Mouse (Mus musculus) heart, embryonic 14.5 days (tissue): ENCODE measurements around the gene Creb5. TPM values are rescaled to one million over a fixed set of nuclear protein-coding genes. Genes with fewer than 3 reads are reported as not detected.

Experiments
- ATAC-seq: fragments of 200-750 bp; cut with Nextera tagmentation; 2 replicates; pipeline ENCODE4 v1.8.0; 2017; ENCODE audit warnings: low read depth, moderate TSS enrichment; ENCODE audit not compliant: insufficient number of reproducible peaks, insufficient read depth, low FRiP score
- H3K27ac ChIP-seq, 2 experiments: fragments of 200-500 bp in 1 of 2; fragments of 300-500 bp in 1 of 2; sonication (generic) in 1 of 2; replicated peaks in 1 of 2; 2 replicates each; pipeline ENCODE4 v1.5.1; 2012 to 2014; ENCODE audit warnings: low read depth in 2 of 2, low read length in 2 of 2, control low read depth in 1 of 2, mild to moderate bottlenecking in 1 of 2, mixed read lengths in 1 of 2; ENCODE audit not compliant: control insufficient read depth in 1 of 2, insufficient read depth in 1 of 2
- H3K27me3 ChIP-seq: fragments of 300-500 bp; sonication (generic); 2 replicates; pipeline ENCODE4 v1.6.1; 2014; ENCODE audit warnings: mild to moderate bottlenecking, low read length, control low read depth; ENCODE audit not compliant: control insufficient read depth, insufficient read depth
- H3K36me3 ChIP-seq: fragments of 300-500 bp; sonication (generic); 2 replicates; pipeline ENCODE4 v1.6.1; 2014; ENCODE audit warnings: mild to moderate bottlenecking, control low read depth, low read length, mixed read lengths; ENCODE audit not compliant: control insufficient read depth, insufficient read depth
- H3K4me1 ChIP-seq, 2 experiments: fragments of 200-500 bp in 1 of 2; fragments of 300-500 bp in 1 of 2; sonication (generic) in 1 of 2; 2 replicates each; pipeline ENCODE4 v1.6.1; 2012 to 2014; ENCODE audit warnings: low read length in 2 of 2, control low read depth in 1 of 2, mixed read lengths in 1 of 2; ENCODE audit not compliant: control insufficient read depth in 2 of 2, insufficient read depth in 2 of 2
- H3K4me2 ChIP-seq: fragments of 300-500 bp; sonication (generic); 2 replicates; pipeline ENCODE4 v1.6.1; 2014; ENCODE audit warnings: mild to moderate bottlenecking, low read length
- H3K4me3 ChIP-seq, 2 experiments: fragments of 200-500 bp in 1 of 2; fragments of 300-500 bp in 1 of 2; sonication (generic) in 1 of 2; 2 replicates each; pipeline ENCODE4 v1.5.1; 2012 to 2014; ENCODE audit warnings: low read length in 2 of 2, mild to moderate bottlenecking in 2 of 2, control low read depth in 1 of 2, low read depth in 1 of 2, moderate library complexity in 1 of 2; ENCODE audit not compliant: control insufficient read depth in 1 of 2, insufficient read depth in 1 of 2
- H3K9ac ChIP-seq: fragments of 300-500 bp; sonication (generic); 2 replicates; pipeline ENCODE4 v1.6.1; 2014; ENCODE audit warnings: mild to moderate bottlenecking, low read length
- H3K9me3 ChIP-seq: fragments of 300-500 bp; sonication (generic); 2 replicates; pipeline ENCODE4 v1.6.1; 2016; ENCODE audit warnings: low read length, control low read depth; ENCODE audit not compliant: control insufficient read depth
- WGBS: fragments of 180-500 bp; shearing (Covaris S2); extraction: QIAGEN DNeasy Blood & Tissue Kit; methylation state at CpG from one replicate; pipeline ENCODE4 v1.1.7; 2014; 5-methylcytosine and 5-hydroxymethylcytosine counted together
- polyA plus RNA-seq: library from polyadenylated mRNA; unstranded; fragments of >200 nt; fragmentation: Nextera tagmentation; extraction: Ambion mirVana; gene quantifications from 2 replicates; pipeline ENCODE4 v1.2.1, GENCODE M21; 2014

Creb5 gene
- polyA plus RNA-seq, 1 experiment from 2014 or later, result 38.3 TPM

DNA sequence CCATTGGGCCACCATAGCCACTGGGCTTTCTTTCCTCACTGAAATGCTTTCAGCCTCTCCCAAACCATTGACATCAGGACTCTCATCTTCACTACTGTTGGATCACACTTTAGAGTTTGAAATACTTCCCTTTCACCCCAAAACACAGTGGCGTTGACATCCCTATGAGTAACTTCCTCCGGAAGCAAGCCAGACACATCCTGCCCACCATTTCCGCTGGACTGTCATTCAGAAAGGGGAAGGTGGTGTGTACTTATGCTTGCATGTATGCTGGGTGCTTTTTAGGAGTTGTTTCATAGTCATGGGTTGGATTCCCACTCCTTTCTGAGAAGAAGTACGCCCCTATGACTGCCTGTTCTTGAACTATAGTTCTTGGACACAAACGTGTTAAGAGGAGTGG lies 82.9 kb downstream of the Creb5 start:
- Histone ChIP-seq H3K4me2 (no peak overlapping the region), H3K4me3 (no peak overlapping the region), H3K9me3 (no peaks in the 10 kb centered on the region), H3K27ac (no peak overlapping the region), H3K9ac (no peak overlapping the region), H3K36me3 (no peaks in the 10 kb centered on the region), H3K4me1 (no peaks in the 10 kb centered on the region), H3K27me3 (no peaks in the 10 kb centered on the region)
- no peak for ATAC-seq
- WGBS, result 78% methylated on average over 5 of the region's 5 CpGs

GRCm38 (mm10) chr6:53371962-53372361 lies 84.9 kb downstream of the Creb5 start:
- no peaks in the 10 kb centered on the region for H3K4me1 ChIP-seq
- H3K27ac ChIP-seq, result no peak overlapping the region
- no peak overlapping the region for H3K4me2 ChIP-seq
- WGBS, result 89% methylated on average over 9 of the region's 9 CpGs
- H3K4me3 ChIP-seq, result no peak overlapping the region
- H3K9me3 ChIP-seq, result no peaks in the 10 kb centered on the region
- no peak for ATAC-seq
- no peak overlapping the region for H3K9ac ChIP-seq
- H3K27me3 ChIP-seq, result no peaks in the 10 kb centered on the region
- peaks cover 12% of the 10 kb centered on the region for H3K36me3 ChIP-seq

DNA sequence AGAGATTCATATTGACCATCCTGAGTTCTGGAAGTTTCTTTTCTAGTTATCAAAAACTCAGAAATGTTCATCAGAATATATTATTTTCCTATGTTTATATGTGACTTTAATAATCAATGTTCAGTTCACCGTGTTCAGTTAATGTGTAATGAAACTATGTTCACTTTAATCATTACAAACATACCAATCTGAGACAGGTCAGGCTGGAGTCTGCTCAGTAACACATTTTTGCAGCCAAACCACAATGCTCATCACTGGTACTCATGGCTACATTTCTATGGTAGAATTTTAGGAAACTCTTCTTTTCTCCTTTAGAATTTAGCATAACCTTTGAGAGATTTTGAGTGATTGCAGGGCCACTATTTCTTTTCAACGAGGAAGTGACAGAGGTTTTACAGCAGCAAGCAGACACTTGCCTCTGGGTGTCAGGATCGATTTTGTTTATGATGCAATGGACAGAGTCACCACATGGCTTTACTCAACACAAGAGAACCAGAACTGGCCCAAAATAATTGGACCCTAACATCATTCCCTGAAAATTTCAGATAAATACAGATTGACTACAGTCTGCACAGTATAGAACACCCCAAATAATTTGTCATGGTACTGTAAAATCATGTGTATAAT lies 87.4 kb downstream of the Creb5 start:
- Histone ChIP-seq H3K9ac (no peak overlapping the region), H3K4me1 (no peaks in the 10 kb centered on the region), H3K4me3 (no peak overlapping the region), H3K27me3 (no peaks in the 10 kb centered on the region), H3K36me3 (peaks cover 15% of the 10 kb centered on the region), H3K9me3 (no peaks in the 10 kb centered on the region), H3K4me2 (no peak overlapping the region), H3K27ac (no peak overlapping the region)
- WGBS, result 79% methylated on average over 3 of the region's 3 CpGs
- ATAC-seq, result no peak

GRCm38 (mm10) chr6:53389277-53389676 lies 102.2 kb downstream of the Creb5 start:
- Histone ChIP-seq H3K36me3 (0 out of 2 replicates have a peak, but pooled peaks cover 3% of the 10 kb centered on the region), H3K4me2 (no peak overlapping the region)
- ATAC-seq, result no peak

GRCm38 (mm10) chr6:53390413-53390812 lies 103.3 kb downstream of the Creb5 start:
- WGBS, result 19% methylated on average over 6 of the region's 6 CpGs
- peak overlapping the region; percentile 26 for H3K4me2 ChIP-seq
- peak overlapping the region in 1 of 2 experiments; percentile 53; a peak in 1 of 4 replicates for H3K27ac ChIP-seq
- no peak for ATAC-seq
- no peak overlapping the region for H3K4me3 ChIP-seq
- no peaks in the 10 kb centered on the region for H3K27me3 ChIP-seq
- H3K36me3 ChIP-seq, result 0 out of 2 replicates have a peak, but pooled peaks cover 3% of the 10 kb centered on the region
- peaks cover 9 to 16% of the 10 kb centered on the region in 2 experiments for H3K4me1 ChIP-seq
- H3K9ac ChIP-seq, result no peak overlapping the region; the same call in 1 of the 2 replicates
- H3K9me3 ChIP-seq, result no peaks in the 10 kb centered on the region

More at GRCm38 (mm10) chr6:53389277-53389676, 102.2 kb downstream of the Creb5 start:
- no peaks in the 10 kb centered on the region for H3K9me3 ChIP-seq
- no peak overlapping the region for H3K4me3 ChIP-seq
- H3K4me1 ChIP-seq, result peaks cover 8 to 13% of the 10 kb centered on the region in 2 experiments
- no peaks in the 10 kb centered on the region for H3K27me3 ChIP-seq
- no peak overlapping the region for H3K9ac ChIP-seq
- WGBS, result 91% methylated on average over 5 of the region's 5 CpGs
- H3K27ac ChIP-seq, result no peak overlapping the region

- Histone ChIP-seq H3K4me3 (no peak overlapping the region), H3K9me3 (no peaks in the 10 kb centered on the region), H3K4me1 (peaks cover 10 to 26% of the 10 kb centered on the region in 2 experiments), H3K27me3 (no peaks in the 10 kb centered on the region), H3K27ac (peak overlapping the region; percentile 22 to 42; a peak in 3 of 4 replicates), H3K9ac (no peak overlapping the region), H3K36me3 (0 out of 2 replicates have a peak, but pooled peaks cover 5% of the 10 kb centered on the region), H3K4me2 (no peak overlapping the region)
- no peak for ATAC-seq
- WGBS, result 38% methylated on average over 7 of the region's 7 CpGs
Observed at GRCm38 (mm10) chr6:53394026-53394425, 107.0 kb downstream of the Creb5 start.

- Histone ChIP-seq H3K4me1 (peaks cover 10 to 22% of the 10 kb centered on the region in 2 experiments), H3K9ac (no peak overlapping the region), H3K4me3 (no peak overlapping the region), H3K27ac (no peak overlapping the region), H3K36me3 (0 out of 2 replicates have a peak, but pooled peaks cover 5% of the 10 kb centered on the region), H3K9me3 (no peaks in the 10 kb centered on the region), H3K4me2 (no peak overlapping the region), H3K27me3 (no peaks in the 10 kb centered on the region)
- ATAC-seq, result no peak
- 67% methylated on average over 4 of the region's 4 CpGs for WGBS
Observed at GRCm38 (mm10) chr6:53395208-53395607, 108.1 kb downstream of the Creb5 start.

DNA sequence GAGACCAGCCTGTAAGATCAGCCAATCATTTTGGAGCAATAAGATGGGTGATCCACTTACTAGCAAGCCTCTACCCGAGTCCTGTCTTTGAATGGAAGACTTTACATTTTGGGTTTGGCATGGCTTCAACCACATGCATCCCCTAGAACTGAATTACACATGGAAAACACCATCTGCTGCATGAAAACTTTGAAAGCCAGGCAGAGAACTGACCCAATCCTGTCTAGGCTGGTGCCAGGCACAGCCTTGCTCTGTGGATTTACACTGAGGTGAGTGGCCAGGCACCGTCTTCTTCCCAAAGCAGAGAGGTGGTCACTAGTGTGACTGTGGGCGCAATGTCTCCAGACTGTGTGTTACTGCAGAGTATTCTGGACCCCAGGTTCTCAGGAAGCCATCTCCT lies 109.4 kb downstream of the Creb5 start:
- ATAC-seq, result no peak
- peaks cover 10 to 19% of the 10 kb centered on the region in 2 experiments for H3K4me1 ChIP-seq
- WGBS, result 88% methylated on average over 3 of the region's 3 CpGs
- H3K4me3 ChIP-seq, result no peak overlapping the region
- H3K36me3 ChIP-seq, result 0 out of 2 replicates have a peak, but pooled peaks cover 5% of the 10 kb centered on the region
- no peak overlapping the region for H3K27ac ChIP-seq
- H3K9ac ChIP-seq, result no peak overlapping the region
- no peaks in the 10 kb centered on the region for H3K27me3 ChIP-seq
- H3K4me2 ChIP-seq, result no peak overlapping the region
- no peaks in the 10 kb centered on the region for H3K9me3 ChIP-seq
